Mouse (Mus musculus): ENCODE measurements around the gene Rnf150.

GRCm38 (mm10) chr8:83035141-83035540, 172.0 kb downstream of the Rnf150 start:
- no peak for TF ChIP-seq ZC3H11A (IDR thresholded peaks at IDR 0.05; ENCODE audit: borderline replicate concordance, low read depth, low read length)
- no peak for TF ChIP-seq CHD2 (IDR thresholded peaks at IDR 0.05; ENCODE audit: low read depth, low read length)
- TF ChIP-seq HCFC1 (IDR thresholded peaks at IDR 0.05; ENCODE audit: borderline replicate concordance, insufficient read depth, low read length), result no peak
- TF ChIP-seq MAFK (IDR thresholded peaks at IDR 0.05; ENCODE audit: insufficient read depth, low read depth, low read length), result no peak
